Mouse (Mus musculus): ENCODE measurements around the gene Kpna6. TPM values are rescaled to one million over a fixed set of nuclear protein-coding genes. Genes with fewer than 3 reads are reported as not detected.

Kpna6 gene
- polyA plus RNA-seq, 1 experiment from 2014 or later = 8.3 TPM

- WGBS = 79% methylated on average over 12 of the region's 12 CpGs
- Histone ChIP-seq H3K9ac (ENCODE audit: low read depth, low read length) (no peak overlapping the region), H3K27me3 (replicated peaks; ENCODE audit: control insufficient read depth, insufficient read depth, low read length) (no peaks in the 10 kb centered on the region), H3K4me3 (ENCODE audit: low read depth, low read length) (no peak overlapping the region), H3K4me1 (replicated peaks; ENCODE audit: control insufficient read depth, insufficient read depth, low read length) (no peaks in the 10 kb centered on the region), H3K9me3 (ENCODE audit: control insufficient read depth) (no peaks in the 10 kb centered on the region), H3K36me3 (ENCODE audit: control insufficient read depth, insufficient read depth) (peaks cover 45% of the 10 kb centered on the region), H3K4me2 (replicated peaks; ENCODE audit: low read depth) (no peak overlapping the region), H3K27ac (ENCODE audit: low read depth, low read length) (no peak overlapping the region)
- ATAC-seq = no peak; the same call in 1 of the 2 replicates
- TF ChIP-seq CTCF (IDR thresholded peaks at IDR 0.05; ENCODE audit: low read depth) = no peak
These were observed 63.4 kb downstream of the Kpna6 start for GRCm38 (mm10) chr4:129609139-129609631.

- H3K9me3 ChIP-seq (ENCODE audit: control insufficient read depth) = no peaks in the 10 kb centered on the region
- H3K27ac ChIP-seq (ENCODE audit: low read depth, low read length) = no peak overlapping the region
- no peaks in the 10 kb centered on the region for H3K4me1 ChIP-seq (replicated peaks; ENCODE audit: control insufficient read depth, insufficient read depth, low read length)
- no peak overlapping the region for H3K9ac ChIP-seq (ENCODE audit: low read depth, low read length)
- H3K36me3 ChIP-seq (ENCODE audit: control insufficient read depth, insufficient read depth) = peaks cover 50% of the 10 kb centered on the region
- WGBS = 28% methylated on average over 7 of the region's 7 CpGs
- no peak overlapping the region for H3K4me3 ChIP-seq (ENCODE audit: low read depth, low read length)
- peak; percentile 97 for TF ChIP-seq CTCF (IDR thresholded peaks at IDR 0.05; ENCODE audit: low read depth)
- peak; percentile 76 for ATAC-seq
- no peaks in the 10 kb centered on the region for H3K27me3 ChIP-seq (replicated peaks; ENCODE audit: control insufficient read depth, insufficient read depth, low read length)
- no peak overlapping the region for H3K4me2 ChIP-seq (replicated peaks; ENCODE audit: low read depth)
These were observed 64.0 kb downstream of the Kpna6 start for GRCm38 (mm10) chr4:129608426-129609025.

GRCm38 (mm10) chr4:129600233-129601158 lies 72.1 kb downstream of the Kpna6 start, which contains the start of the genes Eif3i and Tmem234:
Eif3i (minus strand) TSS chr4:129600648.
Tmem234 (plus strand) TSS chr4:129600668.
- peak within 1 kb of the TSS; percentile 68 for H3K27ac ChIP-seq (ENCODE audit: low read depth, low read length)
- under 1% methylated on average over 74 of the region's 74 CpGs for whole genome bisulfite sequencing
- ATAC-seq = peak; percentile 84
- peak; percentile 40 for TF ChIP-seq CTCF (IDR thresholded peaks at IDR 0.05; ENCODE audit: low read depth)
- H3K27me3 ChIP-seq (replicated peaks; ENCODE audit: control insufficient read depth, insufficient read depth, low read length) = no peaks in the 10 kb centered on the region
- H3K9me3 ChIP-seq (ENCODE audit: control insufficient read depth) = no peaks in the 10 kb centered on the region
- peak within 1 kb of the TSS; percentile 90 for H3K4me2 ChIP-seq (replicated peaks; ENCODE audit: low read depth)
- 0 out of 2 replicates have a peak, but pooled peaks cover 12% of the 10 kb centered on the region for H3K4me1 ChIP-seq (replicated peaks; ENCODE audit: control insufficient read depth, insufficient read depth, low read length)
- peak within 1 kb of the TSS; percentile 100 for H3K4me3 ChIP-seq (ENCODE audit: low read depth, low read length)
- peaks cover 23% of the 10 kb centered on the region for H3K36me3 ChIP-seq (ENCODE audit: control insufficient read depth, insufficient read depth)
- H3K9ac ChIP-seq (ENCODE audit: low read depth, low read length) = peak within 1 kb of the TSS; percentile 89

Small RNA genes within 50 kb of the gene (microRNA-seq; reads per million reads assigned to microRNA genes)
- gene Mir7016 = not detected

Other genes with a start within 250 kb of the Kpna6 start
- 0.14 and 0.29 TPM in 2 replicates for gene Zbtb8b, start 231.9 kb downstream of the Kpna6 start, polyA plus RNA-seq (2015; fragmentation: Nextera tagmentation; extraction: Ambion mirVana)
- gene Bsdc1, start 211.2 kb downstream of the Kpna6 start, polyA plus RNA-seq (2015; fragmentation: Nextera tagmentation; extraction: Ambion mirVana) = 23.6 and 24.8 TPM in 2 replicates
- gene Tssk3, start 181.7 kb downstream of the Kpna6 start, polyA plus RNA-seq (2015; fragmentation: Nextera tagmentation; extraction: Ambion mirVana) = not detected in 2 replicates
- 0.22 TPM in 1 of 2 replicates, not detected in the other for gene Fam229a, start 181.6 kb downstream of the Kpna6 start, polyA plus RNA-seq (2015; fragmentation: Nextera tagmentation; extraction: Ambion mirVana)
- gene Marcksl1, start 159.2 kb downstream of the Kpna6 start, polyA plus RNA-seq (2015; fragmentation: Nextera tagmentation; extraction: Ambion mirVana) = 126 and 142 TPM in 2 replicates
- 89.9 and 91.7 TPM in 2 replicates for gene Hdac1, start 130.1 kb downstream of the Kpna6 start, polyA plus RNA-seq (2015; fragmentation: Nextera tagmentation; extraction: Ambion mirVana)
- 3.0 and 3.1 TPM in 2 replicates for gene Lck, start 99.1 kb downstream of the Kpna6 start, polyA plus RNA-seq (2015; fragmentation: Nextera tagmentation; extraction: Ambion mirVana)
- gene Fam167b, start 94.2 kb downstream of the Kpna6 start, polyA plus RNA-seq (2015; fragmentation: Nextera tagmentation; extraction: Ambion mirVana) = 1.4 and 1.7 TPM in 2 replicates
- gene Eif3i, start 72.1 kb downstream of the Kpna6 start, polyA plus RNA-seq (2015; fragmentation: Nextera tagmentation; extraction: Ambion mirVana) = 139 and 144 TPM in 2 replicates
- 135 and 146 TPM in 2 replicates for gene Tmem234, start 72.1 kb downstream of the Kpna6 start, polyA plus RNA-seq (2015; fragmentation: Nextera tagmentation; extraction: Ambion mirVana)
- gene Dcdc2b, start 58.5 kb downstream of the Kpna6 start, polyA plus RNA-seq (2015; fragmentation: Nextera tagmentation; extraction: Ambion mirVana) = 1.1 and 1.2 TPM in 2 replicates
- gene Iqcc, start 53.7 kb downstream of the Kpna6 start, polyA plus RNA-seq (2015; fragmentation: Nextera tagmentation; extraction: Ambion mirVana) = 15.9 and 17.9 TPM in 2 replicates
- 29.6 and 32.0 TPM in 2 replicates for gene Ccdc28b, start 48.8 kb downstream of the Kpna6 start, polyA plus RNA-seq (2015; fragmentation: Nextera tagmentation; extraction: Ambion mirVana)
- 18.5 and 19.2 TPM in 2 replicates for gene Txlna, start 31.7 kb downstream of the Kpna6 start, polyA plus RNA-seq (2015; fragmentation: Nextera tagmentation; extraction: Ambion mirVana)
- 4.0 and 4.6 TPM in 2 replicates for gene Tmem39b, start 24.1 kb upstream of the Kpna6 start, polyA plus RNA-seq (2015; fragmentation: Nextera tagmentation; extraction: Ambion mirVana)
- gene Khdrbs1, start 69.5 kb upstream of the Kpna6 start, polyA plus RNA-seq (2015; fragmentation: Nextera tagmentation; extraction: Ambion mirVana) = 33.9 and 40.0 TPM in 2 replicates
- gene Ptp4a2, start 138.5 kb upstream of the Kpna6 start, polyA plus RNA-seq (2015; fragmentation: Nextera tagmentation; extraction: Ambion mirVana) = 321 and 331 TPM in 2 replicates

All from intestine, postnatal 0 days (tissue).